Comparison of ENCODE assay signal across 8 mouse cellular contexts in the genomic region with DNA sequence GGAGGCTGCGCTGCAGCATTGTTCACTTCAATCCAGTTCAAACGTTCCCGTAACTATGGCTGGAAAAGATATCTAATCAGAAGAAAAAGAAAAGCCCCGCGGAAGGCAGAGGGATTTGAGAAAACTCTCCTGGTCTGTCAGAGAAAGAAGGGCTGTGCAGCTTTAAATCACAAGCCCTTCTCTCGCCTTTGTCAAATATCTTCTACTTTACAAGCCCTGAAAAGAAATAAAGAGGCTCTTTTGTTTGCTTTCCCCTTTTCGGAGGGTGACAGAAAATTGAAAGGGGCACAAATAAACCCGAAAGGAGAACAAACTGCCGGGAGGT.
DNase-seq lines count a peak whose midpoint lies in the region; ATAC-seq and TF ChIP-seq lines count a peak whose summit lies in the region.

No protein-coding gene starts in this region.

- H3K4me1 ChIP-seq in brown adipose tissue, adult 24 weeks (ENCODE audit: control insufficient read depth, insufficient read depth, insufficient read length, low read length): no peaks in the 10 kb centered on the region; the same call in 1 of the 2 replicates
- H3K4me1 ChIP-seq in hindbrain, postnatal 0 days (ENCODE audit: insufficient read depth, low read length): peaks cover 15% of the 10 kb centered on the region; the same call in 1 of the 2 replicates
- peaks cover 33% of the 10 kb centered on the region for H3K4me1 ChIP-seq in neural tube, embryonic 12.5 days

- H3K4me3 ChIP-seq in layer of hippocampus, adult 2 months: peak overlapping the region; percentile 85
- peak overlapping the region; percentile 92 for H3K4me3 ChIP-seq in brown adipose tissue, adult 24 weeks (ENCODE audit: insufficient read depth, low read depth, low read length)
- H3K4me3 ChIP-seq in hindbrain, postnatal 0 days (ENCODE audit: low read length): peak overlapping the region; percentile 68
- peak overlapping the region; percentile 96 for H3K4me3 ChIP-seq in neural tube, embryonic 12.5 days

- H3K27ac ChIP-seq in layer of hippocampus, adult 2 months: peak overlapping the region; percentile 90
- no peak overlapping the region for H3K27ac ChIP-seq in brown adipose tissue, adult 24 weeks (replicated peaks; ENCODE audit: low read depth, low read length)
- peak overlapping the region; percentile 93 for H3K27ac ChIP-seq in hindbrain, postnatal 0 days
- H3K27ac ChIP-seq in neural tube, embryonic 12.5 days: peak overlapping the region; percentile 97

- peak overlapping the region; percentile 72 for H3K4me2 ChIP-seq in hindbrain, postnatal 0 days (ENCODE audit: low read depth, low read length)
- H3K4me2 ChIP-seq in neural tube, embryonic 12.5 days (replicated peaks): peak overlapping the region; percentile 74

- no peak for TF ChIP-seq CTCF in layer of hippocampus, adult 2 months (conservative IDR thresholded peaks at IDR 0.05)
- no peak for TF ChIP-seq CTCF in hindbrain, postnatal 0 days (IDR thresholded peaks at IDR 0.05; ENCODE audit: low read depth)

- H3K36me3 ChIP-seq in hindbrain, postnatal 0 days (ENCODE audit: insufficient read depth, low read length): no peaks in the 10 kb centered on the region
- H3K36me3 ChIP-seq in neural tube, embryonic 12.5 days: no peaks in the 10 kb centered on the region

- H3K27me3 ChIP-seq in hindbrain, postnatal 0 days (ENCODE audit: insufficient read depth, low read length): no peaks in the 10 kb centered on the region
- H3K27me3 ChIP-seq in neural tube, embryonic 12.5 days (replicated peaks): no peaks in the 10 kb centered on the region

- H3K9ac ChIP-seq in hindbrain, postnatal 0 days (replicated peaks; ENCODE audit: low read length): peak overlapping the region; percentile 86
- peak overlapping the region; percentile 99 for H3K9ac ChIP-seq in neural tube, embryonic 12.5 days

- ATAC-seq in hindbrain, postnatal 0 days: no peak
- ATAC-seq in neural tube, embryonic 12.5 days (ENCODE audit: low FRiP score, low read depth): no peak

- no peaks in the 10 kb centered on the region for H3K9me3 ChIP-seq in hindbrain, postnatal 0 days (ENCODE audit: low read length)
- H3K9me3 ChIP-seq in neural tube, embryonic 12.5 days: no peaks in the 10 kb centered on the region

- WGBS in hindbrain, postnatal 0 days: under 1% methylated on average over 9 of the region's 9 CpGs
- 0% methylated on average over 9 of the region's 9 CpGs for WGBS in neural tube, embryonic 12.5 days

- DNase-seq in layer of hippocampus, adult 2 months (ENCODE audit: low spot score in 2 of 2): no peak
- DNase-seq in layer of hippocampus, adult 9-11 months: no peak
- DNase-seq in hindbrain, postnatal 0 days (ENCODE audit: low spot score): peak; percentile 49
- DNase-seq in adrenal gland, adult 2 months: no peak
- DNase-seq in frontal cortex, postnatal 10 days (ENCODE audit: low spot score in 2 of 2): no peak
- no peak for DNase-seq in left cerebral cortex, adult 11 months (ENCODE audit: low spot score)
